Mouse (Mus musculus): Measurements from ENCODE around the gene Hnf1a.

Hnf1a gene

GRCm38 (mm10) chr5:114970824-114971227 is at the start of gene Hnf1a:
TSS of gene Hnf1a (minus strand) at chr5:114971094.
- peak within 1 kb of the TSS; percentile 77 for H3K4me3 ChIP-seq (replicated peaks; ENCODE audit: low read length)
- TF ChIP-seq CTCF (conservative IDR thresholded peaks at IDR 0.05; ENCODE audit: low read length) = no peak
- TF ChIP-seq POU5F1 (IDR thresholded peaks at IDR 0.05; ENCODE audit: borderline replicate concordance, low read length) = no peak
- no peak for TF ChIP-seq NANOG (IDR thresholded peaks at IDR 0.05; ENCODE audit: borderline replicate concordance, low read length)
- H3K9me3 ChIP-seq (ENCODE audit: low read length) = no peaks in the 10 kb centered on the region
- H3K27me3 ChIP-seq (ENCODE audit: insufficient read depth, low read length) = 0 out of 2 replicates have a peak, but pooled peaks cover 6% of the 10 kb centered on the region
- H3K4me1 ChIP-seq (replicated peaks; ENCODE audit: low read depth, low read length) = peaks cover 63% of the 10 kb centered on the region
- H3K36me3 ChIP-seq (ENCODE audit: insufficient read depth, low read length) = no peaks in the 10 kb centered on the region

- no peaks in the 10 kb centered on the region for H3K27me3 ChIP-seq (ENCODE audit: insufficient read depth, low read length)
- peaks cover 60% of the 10 kb centered on the region for H3K4me1 ChIP-seq (replicated peaks; ENCODE audit: low read depth, low read length)
- peaks cover 23% of the 10 kb centered on the region for H3K36me3 ChIP-seq (ENCODE audit: insufficient read depth, low read length)
- H3K4me3 ChIP-seq (replicated peaks; ENCODE audit: low read length) = no peak overlapping the region
- no peaks in the 10 kb centered on the region for H3K9me3 ChIP-seq (ENCODE audit: low read length)
- no peak for TF ChIP-seq POU5F1 (IDR thresholded peaks at IDR 0.05; ENCODE audit: borderline replicate concordance, low read length)
- no peak for TF ChIP-seq CTCF (conservative IDR thresholded peaks at IDR 0.05; ENCODE audit: low read length)
- TF ChIP-seq NANOG (IDR thresholded peaks at IDR 0.05; ENCODE audit: borderline replicate concordance, low read length) = no peak
These were observed 47.9 kb upstream of the Hnf1a start for GRCm38 (mm10) chr5:115018813-115019212.

- no peak overlapping the region for H3K4me3 ChIP-seq (replicated peaks; ENCODE audit: low read length)
- peaks cover 28% of the 10 kb centered on the region for H3K36me3 ChIP-seq (ENCODE audit: insufficient read depth, low read length)
- no peak for TF ChIP-seq POU5F1 (IDR thresholded peaks at IDR 0.05; ENCODE audit: borderline replicate concordance, low read length)
- H3K4me1 ChIP-seq (replicated peaks; ENCODE audit: low read depth, low read length) = peaks cover 65% of the 10 kb centered on the region
- H3K27me3 ChIP-seq (ENCODE audit: insufficient read depth, low read length) = no peaks in the 10 kb centered on the region
- no peaks in the 10 kb centered on the region for H3K9me3 ChIP-seq (ENCODE audit: low read length)
These were observed 47.4 kb upstream of the Hnf1a start for GRCm38 (mm10) chr5:115018270-115018669.

GRCm38 (mm10) chr5:115015121-115015520 is 44.2 kb upstream of the Hnf1a start:
- H3K4me1 ChIP-seq (replicated peaks; ENCODE audit: low read depth, low read length) = peaks cover 66% of the 10 kb centered on the region
- no peak for TF ChIP-seq CTCF (conservative IDR thresholded peaks at IDR 0.05; ENCODE audit: low read length)
- TF ChIP-seq NANOG (IDR thresholded peaks at IDR 0.05; ENCODE audit: borderline replicate concordance, low read length) = no peak
- no peak for TF ChIP-seq POU5F1 (IDR thresholded peaks at IDR 0.05; ENCODE audit: borderline replicate concordance, low read length)
- H3K36me3 ChIP-seq (ENCODE audit: insufficient read depth, low read length) = peaks cover 21% of the 10 kb centered on the region
- H3K4me3 ChIP-seq (replicated peaks; ENCODE audit: low read length) = no peak overlapping the region
- peaks cover 7% of the 10 kb centered on the region; the same call in 1 of the 2 replicates for H3K27me3 ChIP-seq (ENCODE audit: insufficient read depth, low read length)
- H3K9me3 ChIP-seq (ENCODE audit: low read length) = no peaks in the 10 kb centered on the region

DNA sequence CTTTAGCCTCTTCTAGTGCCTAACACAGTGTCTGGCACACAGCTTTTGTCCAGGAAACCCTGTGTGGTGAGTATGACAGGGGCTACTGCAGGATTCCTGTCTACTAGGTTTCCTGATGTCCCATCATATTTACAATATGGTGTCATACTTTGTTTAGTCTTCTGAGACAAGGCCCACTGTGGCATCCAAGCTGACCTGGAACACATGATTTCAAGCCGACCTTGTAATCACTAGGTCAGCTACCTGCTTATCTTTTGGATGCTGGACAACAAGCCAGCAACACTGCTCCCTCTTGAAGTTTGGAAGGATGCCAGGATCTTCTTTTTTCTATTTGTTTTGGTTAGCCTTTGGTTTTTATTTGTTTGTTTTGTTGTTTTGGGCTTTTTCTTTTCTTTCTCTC is 43.7 kb upstream of the Hnf1a start:
- Histone ChIP-seq H3K36me3 (ENCODE audit: insufficient read depth, low read length) (peaks cover 21% of the 10 kb centered on the region), H3K4me3 (replicated peaks; ENCODE audit: low read length) (0 out of 2 replicates have a peak overlapping the region, but pooled peaks have one; percentile 17)
- TF ChIP-seq NANOG (IDR thresholded peaks at IDR 0.05; ENCODE audit: borderline replicate concordance, low read length) = no peak
- TF ChIP-seq POU5F1 (IDR thresholded peaks at IDR 0.05; ENCODE audit: borderline replicate concordance, low read length) = no peak
- no peak for TF ChIP-seq CTCF (conservative IDR thresholded peaks at IDR 0.05; ENCODE audit: low read length)

GRCm38 (mm10) chr5:115013436-115013835 is 42.5 kb upstream of the Hnf1a start:
- peaks cover 17% of the 10 kb centered on the region for H3K36me3 ChIP-seq (ENCODE audit: insufficient read depth, low read length)
- TF ChIP-seq NANOG (IDR thresholded peaks at IDR 0.05; ENCODE audit: borderline replicate concordance, low read length) (no peak), POU5F1 (IDR thresholded peaks at IDR 0.05; ENCODE audit: borderline replicate concordance, low read length) (no peak), CTCF (conservative IDR thresholded peaks at IDR 0.05; ENCODE audit: low read length) (no peak)

More for the DNA sequence above, 43.7 kb upstream of the Hnf1a start:
- Histone ChIP-seq H3K27me3 (ENCODE audit: insufficient read depth, low read length) (peaks cover 7% of the 10 kb centered on the region; the same call in 1 of the 2 replicates), H3K9me3 (ENCODE audit: low read length) (no peaks in the 10 kb centered on the region), H3K4me1 (replicated peaks; ENCODE audit: low read depth, low read length) (peaks cover 71% of the 10 kb centered on the region)

GRCm38 (mm10) chr5:115011519-115012261 is 40.8 kb upstream of the Hnf1a start:
- TF ChIP-seq NANOG (IDR thresholded peaks at IDR 0.05; ENCODE audit: borderline replicate concordance, low read length) (no peak), CTCF (conservative IDR thresholded peaks at IDR 0.05; ENCODE audit: low read length) (no peak), POU5F1 (IDR thresholded peaks at IDR 0.05; ENCODE audit: borderline replicate concordance, low read length) (no peak)
- Histone ChIP-seq H3K36me3 (ENCODE audit: insufficient read depth, low read length) (peaks cover 16% of the 10 kb centered on the region), H3K4me1 (replicated peaks; ENCODE audit: low read depth, low read length) (peaks cover 72% of the 10 kb centered on the region), H3K27me3 (ENCODE audit: insufficient read depth, low read length) (peaks cover 7% of the 10 kb centered on the region; the same call in 1 of the 2 replicates), H3K4me3 (replicated peaks; ENCODE audit: low read length) (peak overlapping the region; percentile 97), H3K9me3 (ENCODE audit: low read length) (no peaks in the 10 kb centered on the region)

More at GRCm38 (mm10) chr5:115013436-115013835, 42.5 kb upstream of the Hnf1a start:
- H3K4me1 ChIP-seq (replicated peaks; ENCODE audit: low read depth, low read length) = peaks cover 73% of the 10 kb centered on the region
- no peaks in the 10 kb centered on the region for H3K9me3 ChIP-seq (ENCODE audit: low read length)
- no peak overlapping the region for H3K4me3 ChIP-seq (replicated peaks; ENCODE audit: low read length)
- H3K27me3 ChIP-seq (ENCODE audit: insufficient read depth, low read length) = peaks cover 7% of the 10 kb centered on the region; the same call in 1 of the 2 replicates

- H3K9me3 ChIP-seq (ENCODE audit: low read length) = no peaks in the 10 kb centered on the region
- H3K4me1 ChIP-seq (replicated peaks; ENCODE audit: low read depth, low read length) = peaks cover 69% of the 10 kb centered on the region
- TF ChIP-seq NANOG (IDR thresholded peaks at IDR 0.05; ENCODE audit: borderline replicate concordance, low read length) = no peak
- no peak for TF ChIP-seq POU5F1 (IDR thresholded peaks at IDR 0.05; ENCODE audit: borderline replicate concordance, low read length)
- TF ChIP-seq CTCF (conservative IDR thresholded peaks at IDR 0.05; ENCODE audit: low read length) = no peak
- H3K4me3 ChIP-seq (replicated peaks; ENCODE audit: low read length) = peak overlapping the region; percentile 97
- peaks cover 7% of the 10 kb centered on the region; the same call in 1 of the 2 replicates for H3K27me3 ChIP-seq (ENCODE audit: insufficient read depth, low read length)
- H3K36me3 ChIP-seq (ENCODE audit: insufficient read depth, low read length) = peaks cover 14% of the 10 kb centered on the region
These were observed 40.3 kb upstream of the Hnf1a start for GRCm38 (mm10) chr5:115011217-115011518.

All from E14TG2a.4 (cell line).